Mouse (Mus musculus): ENCODE results near the gene Lamc2. TPM values are rescaled to one million over a fixed set of nuclear protein-coding genes. Genes with fewer than 3 reads are reported as not detected.

The Lamc2 gene
- polyA plus RNA-seq, 1 experiment from 2014 or later = 0.22 TPM

- no peaks in the 10 kb centered on the region for H3K36me3 ChIP-seq (replicated peaks)
- H3K9ac ChIP-seq = no peak overlapping the region
- no peak for ATAC-seq (ENCODE audit: insufficient read depth)
- no peak overlapping the region for H3K4me2 ChIP-seq
- H3K4me3 ChIP-seq (replicated peaks) = no peak overlapping the region
- H3K9me3 ChIP-seq (replicated peaks) = no peaks in the 10 kb centered on the region
- no peak overlapping the region for H3K27ac ChIP-seq (replicated peaks)
- H3K4me1 ChIP-seq (replicated peaks) = no peaks in the 10 kb centered on the region
- 59% methylated on average over 15 of the region's 15 CpGs for WGBS (ENCODE audit: insufficient replicate concordance)
- no peaks in the 10 kb centered on the region for H3K27me3 ChIP-seq
Measured at GRCm38 (mm10) chr1:153126491-153127381, 59.5 kb downstream of the Lamc2 start.

GRCm38 (mm10) chr1:153125287-153126275, 60.7 kb downstream of the Lamc2 start:
- Histone ChIP-seq H3K36me3 (replicated peaks) (no peaks in the 10 kb centered on the region), H3K27ac (replicated peaks) (no peak overlapping the region), H3K9ac (no peak overlapping the region), H3K9me3 (replicated peaks) (no peaks in the 10 kb centered on the region), H3K4me3 (replicated peaks) (no peak overlapping the region), H3K4me2 (no peak overlapping the region), H3K4me1 (replicated peaks) (no peaks in the 10 kb centered on the region), H3K27me3 (no peaks in the 10 kb centered on the region)
- ATAC-seq (ENCODE audit: insufficient read depth) = no peak
- WGBS (ENCODE audit: insufficient replicate concordance) = 56% methylated on average over 8 of the region's 8 CpGs

GRCm38 (mm10) chr1:153124502-153124901, 61.7 kb downstream of the Lamc2 start:
- Histone ChIP-seq H3K9me3 (replicated peaks) (no peaks in the 10 kb centered on the region), H3K4me3 (replicated peaks) (no peak overlapping the region), H3K9ac (no peak overlapping the region), H3K4me1 (replicated peaks) (no peaks in the 10 kb centered on the region), H3K4me2 (no peak overlapping the region), H3K36me3 (replicated peaks) (no peaks in the 10 kb centered on the region), H3K27me3 (no peaks in the 10 kb centered on the region), H3K27ac (replicated peaks) (no peak overlapping the region)
- no peak for ATAC-seq (ENCODE audit: insufficient read depth)
- 71% methylated on average over 5 of the region's 5 CpGs for WGBS (ENCODE audit: insufficient replicate concordance)

DNA sequence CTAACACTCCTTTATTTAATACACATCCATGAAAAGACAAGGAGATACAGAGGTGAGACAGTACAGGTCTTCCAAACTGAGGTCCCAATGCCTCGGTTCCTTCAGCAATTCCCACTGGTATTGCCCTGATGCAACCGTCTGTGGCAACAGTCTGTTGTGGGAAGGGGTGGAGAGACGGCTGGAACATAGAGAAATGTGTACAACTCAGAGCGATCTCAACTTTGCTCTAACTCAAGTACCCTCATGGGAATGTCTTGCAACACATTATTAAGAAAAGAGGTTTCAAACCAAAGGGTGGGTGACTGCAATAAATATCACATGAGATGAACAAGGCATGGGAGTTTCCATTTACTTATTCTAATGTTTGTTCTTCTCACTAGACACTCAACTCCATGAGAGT, 63.5 kb downstream of the Lamc2 start:
- 64% methylated on average over 4 of the region's 4 CpGs for WGBS (ENCODE audit: insufficient replicate concordance)
- Histone ChIP-seq H3K9me3 (replicated peaks) (no peaks in the 10 kb centered on the region), H3K4me2 (no peak overlapping the region), H3K27me3 (no peaks in the 10 kb centered on the region), H3K4me3 (replicated peaks) (no peak overlapping the region), H3K36me3 (replicated peaks) (no peaks in the 10 kb centered on the region), H3K9ac (no peak overlapping the region), H3K4me1 (replicated peaks) (no peaks in the 10 kb centered on the region), H3K27ac (replicated peaks) (no peak overlapping the region)
- ATAC-seq (ENCODE audit: insufficient read depth) = no peak

- ATAC-seq (ENCODE audit: insufficient read depth) = no peak
- Histone ChIP-seq H3K4me2 (no peak overlapping the region), H3K36me3 (replicated peaks) (no peaks in the 10 kb centered on the region), H3K4me1 (replicated peaks) (no peaks in the 10 kb centered on the region), H3K27me3 (no peaks in the 10 kb centered on the region), H3K4me3 (replicated peaks) (no peak overlapping the region), H3K9me3 (replicated peaks) (no peaks in the 10 kb centered on the region), H3K9ac (no peak overlapping the region), H3K27ac (replicated peaks) (no peak overlapping the region)
- WGBS (ENCODE audit: insufficient replicate concordance) = 40% methylated on average over 5 of the region's 5 CpGs
Measured at GRCm38 (mm10) chr1:153121320-153121719, 64.9 kb downstream of the Lamc2 start.

- H3K27ac ChIP-seq (replicated peaks) = no peak overlapping the region
- no peak overlapping the region for H3K4me3 ChIP-seq (replicated peaks)
- 30% methylated on average over 6 of the region's 6 CpGs for WGBS (ENCODE audit: insufficient replicate concordance)
Measured at GRCm38 (mm10) chr1:153120544-153120943, 65.7 kb downstream of the Lamc2 start.

GRCm38 (mm10) chr1:153115315-153115714, 70.9 kb downstream of the Lamc2 start:
- no peaks in the 10 kb centered on the region for H3K9me3 ChIP-seq (replicated peaks)
- H3K36me3 ChIP-seq (replicated peaks) = no peaks in the 10 kb centered on the region
- H3K4me1 ChIP-seq (replicated peaks) = no peaks in the 10 kb centered on the region
- H3K4me2 ChIP-seq = no peak overlapping the region
- ATAC-seq (ENCODE audit: insufficient read depth) = no peak
- no peak overlapping the region for H3K4me3 ChIP-seq (replicated peaks)
- WGBS (ENCODE audit: insufficient replicate concordance) = 74% methylated on average over 8 of the region's 8 CpGs
- no peaks in the 10 kb centered on the region for H3K27me3 ChIP-seq
- H3K27ac ChIP-seq (replicated peaks) = no peak overlapping the region
- no peak overlapping the region for H3K9ac ChIP-seq

More at GRCm38 (mm10) chr1:153120544-153120943, 65.7 kb downstream of the Lamc2 start:
- Histone ChIP-seq H3K9ac (no peak overlapping the region), H3K4me1 (replicated peaks) (no peaks in the 10 kb centered on the region), H3K27me3 (no peaks in the 10 kb centered on the region), H3K4me2 (no peak overlapping the region), H3K36me3 (replicated peaks) (no peaks in the 10 kb centered on the region), H3K9me3 (replicated peaks) (no peaks in the 10 kb centered on the region)
- no peak for ATAC-seq (ENCODE audit: insufficient read depth)

DNA sequence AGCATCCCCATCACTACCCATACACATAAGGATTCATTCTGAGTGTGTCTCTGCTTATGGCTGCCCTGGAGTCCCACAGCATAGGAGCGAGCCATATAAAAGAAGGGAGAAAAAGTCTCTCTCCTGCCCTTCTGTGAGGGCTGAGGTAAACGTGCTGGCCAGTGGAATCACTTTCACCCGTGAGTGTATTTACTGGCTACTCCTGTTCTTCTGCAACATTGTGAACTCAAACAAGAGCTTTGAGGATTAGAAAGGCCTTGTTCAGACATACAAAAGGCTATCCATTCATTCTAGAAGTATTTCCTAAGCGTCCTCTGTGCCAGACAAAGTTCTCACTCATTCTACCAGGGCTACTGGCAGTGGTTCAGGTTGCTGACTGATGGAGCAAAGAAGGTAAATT, 74.7 kb downstream of the Lamc2 start:
- H3K4me1 ChIP-seq (replicated peaks) = no peaks in the 10 kb centered on the region
- no peak overlapping the region for H3K4me2 ChIP-seq
- 59% methylated on average over 4 of the region's 4 CpGs for WGBS (ENCODE audit: insufficient replicate concordance)
- no peaks in the 10 kb centered on the region for H3K27me3 ChIP-seq
- no peaks in the 10 kb centered on the region for H3K36me3 ChIP-seq (replicated peaks)
- no peak overlapping the region for H3K27ac ChIP-seq (replicated peaks)
- no peak for ATAC-seq (ENCODE audit: insufficient read depth)
- no peaks in the 10 kb centered on the region for H3K9me3 ChIP-seq (replicated peaks)
- no peak overlapping the region for H3K4me3 ChIP-seq (replicated peaks)
- H3K9ac ChIP-seq = no peak overlapping the region

DNA sequence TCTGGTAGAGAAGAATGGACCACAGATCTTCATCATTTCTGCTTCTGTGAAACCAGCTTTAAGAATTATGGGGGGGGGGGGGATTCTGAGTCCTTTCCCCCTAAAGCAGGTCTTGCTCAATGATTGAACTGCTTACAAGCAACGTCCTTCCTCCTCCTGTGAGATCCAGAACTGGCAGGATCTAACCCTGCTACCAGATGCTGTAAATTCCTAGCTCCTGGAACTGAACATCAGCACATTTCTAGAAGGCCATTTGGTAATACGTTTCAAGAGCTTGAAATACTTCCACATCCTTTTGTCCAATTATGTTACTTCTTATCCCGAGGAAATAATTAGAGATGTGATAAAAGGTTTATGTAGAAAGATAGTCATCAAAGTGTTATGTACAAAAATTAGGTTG, 76.4 kb downstream of the Lamc2 start:
- 51% methylated on average over 3 of the region's 3 CpGs for WGBS (ENCODE audit: insufficient replicate concordance)
- Histone ChIP-seq H3K9me3 (replicated peaks) (no peaks in the 10 kb centered on the region), H3K4me1 (replicated peaks) (no peaks in the 10 kb centered on the region)

DNA sequence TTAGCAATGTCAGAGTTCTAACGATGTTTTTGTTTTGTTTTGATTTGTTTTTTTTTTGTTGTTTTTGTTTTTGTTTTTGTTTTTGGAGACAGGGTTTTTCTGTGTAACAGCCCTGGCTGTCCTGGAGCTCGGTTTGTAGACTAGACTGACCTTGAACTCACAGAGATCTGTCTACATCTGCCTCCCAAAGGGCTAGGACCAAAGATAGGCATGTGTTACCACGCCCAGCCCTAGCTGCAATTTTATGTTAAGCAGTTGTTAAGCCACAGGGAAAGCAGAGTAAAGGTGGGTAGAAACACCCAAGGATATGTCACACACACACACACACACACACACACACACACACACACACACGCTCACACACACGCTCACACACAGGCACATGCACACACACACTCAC, 76.9 kb downstream of the Lamc2 start:
- no peaks in the 10 kb centered on the region for H3K9me3 ChIP-seq (replicated peaks)
- no peak for ATAC-seq (ENCODE audit: insufficient read depth)
- no peaks in the 10 kb centered on the region for H3K4me1 ChIP-seq (replicated peaks)
- no peak overlapping the region for H3K9ac ChIP-seq
- H3K36me3 ChIP-seq (replicated peaks) = no peaks in the 10 kb centered on the region
- H3K27me3 ChIP-seq = no peaks in the 10 kb centered on the region
- H3K4me3 ChIP-seq (replicated peaks) = no peak overlapping the region
- WGBS (ENCODE audit: insufficient replicate concordance) = 48% methylated on average over 5 of the region's 5 CpGs
- H3K4me2 ChIP-seq = no peak overlapping the region
- no peak overlapping the region for H3K27ac ChIP-seq (replicated peaks)

More for the DNA sequence above, 76.4 kb downstream of the Lamc2 start:
- no peaks in the 10 kb centered on the region for H3K27me3 ChIP-seq
- no peak overlapping the region for H3K27ac ChIP-seq (replicated peaks)
- no peak overlapping the region for H3K9ac ChIP-seq
- no peak overlapping the region for H3K4me3 ChIP-seq (replicated peaks)
- no peak for ATAC-seq (ENCODE audit: insufficient read depth)
- H3K36me3 ChIP-seq (replicated peaks) = no peaks in the 10 kb centered on the region
- no peak overlapping the region for H3K4me2 ChIP-seq

- Histone ChIP-seq H3K9ac (no peak overlapping the region), H3K27me3 (no peaks in the 10 kb centered on the region), H3K4me1 (replicated peaks) (no peaks in the 10 kb centered on the region), H3K4me2 (no peak overlapping the region), H3K4me3 (replicated peaks) (no peak overlapping the region), H3K9me3 (replicated peaks) (no peaks in the 10 kb centered on the region), H3K36me3 (replicated peaks) (no peaks in the 10 kb centered on the region), H3K27ac (replicated peaks) (no peak overlapping the region)
- no peak for ATAC-seq (ENCODE audit: insufficient read depth)
- WGBS (ENCODE audit: insufficient replicate concordance) = 63% methylated on average over 7 of the region's 7 CpGs
Measured at GRCm38 (mm10) chr1:153107866-153108265, 78.4 kb downstream of the Lamc2 start.

Data from liver, embryonic 15.5 days (tissue).